Mouse (Mus musculus): Measurements from ENCODE around the gene Ccdc83. TPM values are rescaled to one million over a fixed set of nuclear protein-coding genes. Genes with fewer than 3 reads are reported as not detected.

Gene Ccdc83
- total RNA-seq (2023) = not detected

DNA sequence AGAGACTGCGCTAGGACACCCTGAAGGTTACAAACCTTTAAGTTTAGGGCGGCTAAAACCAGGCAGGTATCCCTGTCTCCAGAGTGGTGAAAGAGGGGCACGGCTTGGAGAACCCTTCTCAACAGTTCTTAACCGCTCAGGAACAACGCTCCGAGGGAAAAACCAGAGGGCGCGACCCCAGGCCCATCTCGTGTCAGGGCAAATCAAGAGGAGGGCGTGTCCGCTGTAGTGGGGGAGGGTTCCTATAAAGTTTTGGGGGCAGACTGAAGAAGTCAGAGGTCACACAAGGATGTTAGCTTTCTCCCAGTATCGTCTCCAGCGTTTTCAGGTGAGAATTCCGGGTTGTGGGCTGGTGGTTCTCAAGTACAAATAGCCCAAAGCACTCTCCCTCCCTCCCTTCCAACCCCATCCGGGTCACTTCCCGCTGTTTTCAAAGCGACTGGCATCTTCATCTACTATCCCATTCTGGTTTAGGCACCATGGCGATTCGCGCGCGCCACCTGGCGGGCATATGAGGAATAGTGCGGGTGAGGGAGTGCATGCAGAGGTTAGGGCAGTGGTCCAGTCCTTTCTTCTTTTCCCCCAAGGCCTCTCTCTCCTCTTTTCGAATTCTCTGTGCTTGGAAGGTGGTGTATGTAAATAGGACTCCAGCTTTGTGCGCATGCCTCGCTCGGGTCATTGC, at the start of gene Ccdc83:
Ccdc83 (minus strand) TSS at position 489 of the 682 bp plus-strand sequence.

DNA sequence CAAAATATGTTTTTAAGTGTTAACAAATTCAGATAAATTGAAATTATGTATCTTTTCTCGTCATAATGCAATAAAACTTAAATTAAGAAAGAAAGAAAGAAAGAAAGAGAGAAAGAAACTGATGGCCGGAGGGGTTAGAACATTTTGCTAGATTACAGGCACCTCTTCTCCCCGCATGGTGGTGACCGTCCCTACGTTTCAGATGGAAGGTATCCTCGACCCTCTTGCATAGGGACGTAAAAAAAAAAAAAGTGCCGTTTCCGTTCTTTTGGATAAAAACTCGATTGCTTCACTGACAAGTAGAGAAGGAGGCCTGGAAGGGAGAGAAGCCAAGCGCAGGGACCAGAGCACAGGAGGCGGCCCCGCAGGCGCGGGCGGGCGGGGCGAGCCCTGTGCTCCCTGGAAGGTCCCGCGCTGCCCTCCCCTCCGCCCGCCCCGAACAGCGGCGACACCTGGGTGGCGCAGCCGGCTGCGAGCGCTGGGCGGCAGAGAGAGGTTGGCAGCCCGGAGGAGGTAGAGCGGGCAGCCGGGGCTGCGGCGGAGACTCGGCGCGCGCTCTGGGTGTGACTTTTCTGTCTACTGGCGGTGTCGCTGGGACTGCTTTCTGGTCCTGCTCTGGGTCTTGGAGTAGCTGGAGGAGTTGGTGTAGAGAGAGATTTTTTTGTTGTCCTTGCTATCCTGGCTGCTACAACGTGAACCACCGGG, 36.5 kb upstream of the Ccdc83 start, which contains the start of gene Sytl2:
Sytl2 (plus strand) TSS at position 311 of the 705 bp plus-strand sequence.

Other genes starting within 250 kb of the Ccdc83 start
- gene Picalm, start 135.6 kb downstream of the Ccdc83 start, total RNA-seq (2023) = 206 TPM
- 36.7 TPM for gene Sytl2, start 36.5 kb upstream of the Ccdc83 start, total RNA-seq (2023)
- 0.44 TPM for gene Ccdc89, start 160.8 kb upstream of the Ccdc83 start, total RNA-seq (2023)
- 232 TPM for gene Crebzf, start 177.0 kb upstream of the Ccdc83 start, total RNA-seq (2023)
- gene Tmem126a, start 191.5 kb upstream of the Ccdc83 start, total RNA-seq (2023) = 26.2 TPM
- 5.8 TPM for gene Tmem126b, start 210.2 kb upstream of the Ccdc83 start, total RNA-seq (2023)
- 0.53 TPM for gene Dlg2, start 210.9 kb upstream of the Ccdc83 start, total RNA-seq (2023)